Mouse (Mus musculus): Measurements from ENCODE around the gene Calm2. TPM values are rescaled to one million over a fixed set of nuclear protein-coding genes. Genes with fewer than 3 reads are reported as not detected.

Calm2 gene
- polyA plus RNA-seq, 1 experiment from 2014 or later = 2,954 TPM

Other genes starting within 250 kb of the Calm2 start
- gene Mcfd2, start 181.0 kb downstream of the Calm2 start, polyA plus RNA-seq (2015; fragmentation: Nextera tagmentation; extraction: Ambion mirVana) = 45.4 and 51.5 TPM in 2 replicates
- gene Ttc7, start 164.0 kb downstream of the Calm2 start, polyA plus RNA-seq (2015; fragmentation: Nextera tagmentation; extraction: Ambion mirVana) = 4.0 and 4.9 TPM in 2 replicates
- 0.78 TPM in 1 of 2 replicates, not detected in the other for gene Stpg4, start 19.2 kb downstream of the Calm2 start, polyA plus RNA-seq (2015; fragmentation: Nextera tagmentation; extraction: Ambion mirVana)
- gene Epcam, start 189.0 kb upstream of the Calm2 start, polyA plus RNA-seq (2015; fragmentation: Nextera tagmentation; extraction: Ambion mirVana) = 3.0 and 6.9 TPM in 2 replicates
- gene Msh2, start 225.4 kb upstream of the Calm2 start, polyA plus RNA-seq (2015; fragmentation: Nextera tagmentation; extraction: Ambion mirVana) = 62.0 and 71.8 TPM in 2 replicates

Data from neural tube, embryonic 13.5 days (tissue).